Mouse (Mus musculus) B cell, adult 67 days (primary cell): ENCODE measurements around the gene Kpna1. TPM values are rescaled to one million over a fixed set of nuclear protein-coding genes. Genes with fewer than 3 reads are reported as not detected.

ENCODE experiments used
- total RNA-seq, 2 experiments: library from RNA; stranded (reverse); gene quantifications; 4 replicates each; pipeline ENCODE4 v1.2.4; 2023

Kpna1 gene
- 10 to 100 TPM; 84.8 to 97.9 TPM for total RNA-seq

GRCm38 (mm10) chr16:35978450-35978849, at the start of gene Kpna1:
Gene Kpna1 (plus strand): TSS chr16:35978750.

GRCm38 (mm10) chr16:35938211-35939151, 40.1 kb upstream of the Kpna1 start, which contains the start of the genes Parp9 and Dtx3l:
Gene Parp9 (plus strand): TSS chr16:35938470.
Gene Dtx3l (minus strand): TSS chr16:35939151.

DNA sequence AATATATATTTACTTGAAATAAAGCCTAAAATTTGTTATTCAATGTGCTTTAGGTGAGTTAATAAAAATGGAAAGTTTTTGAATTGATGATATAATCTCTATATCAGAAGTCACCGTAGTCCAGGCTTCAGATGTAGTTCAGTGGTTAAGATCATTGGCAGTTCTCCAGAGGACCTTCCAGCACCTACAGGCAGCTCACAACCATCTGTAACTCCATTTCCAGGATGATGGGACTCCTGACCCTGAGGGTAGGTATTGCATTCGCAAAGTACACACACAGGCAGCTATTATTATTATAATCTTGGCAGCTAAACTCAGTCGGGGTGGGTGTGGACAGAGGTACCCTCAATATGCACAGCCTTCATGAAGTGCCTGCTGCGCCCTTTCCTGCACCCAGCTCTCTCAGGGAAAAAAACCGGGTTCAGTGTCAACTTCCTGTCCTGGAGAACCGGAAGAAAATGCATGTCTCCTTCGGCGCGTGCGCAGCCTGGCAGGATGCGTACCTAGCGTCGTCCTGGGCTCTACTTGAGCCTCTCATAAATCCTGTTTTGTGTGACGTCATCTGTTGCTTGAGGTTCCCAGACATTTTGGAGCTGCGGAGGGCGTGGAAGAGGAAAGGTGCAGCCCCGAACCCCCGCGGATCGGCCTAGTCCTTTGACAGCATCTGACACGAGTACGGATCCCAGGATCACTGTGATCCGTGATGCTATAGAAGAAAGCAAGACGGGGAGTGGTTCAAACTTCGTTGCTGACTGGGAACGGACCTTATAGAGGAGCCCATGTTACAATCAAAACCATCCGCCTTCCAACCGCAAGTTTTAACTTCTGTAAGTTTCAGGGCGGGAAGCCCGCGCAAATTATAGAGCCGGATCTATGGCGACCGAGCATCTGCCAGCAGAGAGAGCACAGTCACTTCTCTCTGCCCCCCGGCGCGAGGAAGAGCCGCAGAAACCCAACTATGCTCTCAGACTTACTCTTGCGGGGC, 62.4 kb downstream of the Kpna1 start, which contains the start of gene Wdr5b:
Gene Wdr5b, plus strand, starts transcription at position 551 of the 985 bp plus-strand sequence.

GRCm38 (mm10) chr16:36071450-36072379, 93.2 kb downstream of the Kpna1 start, which contains the start of the genes Fam162a and Ccdc58:
Gene Fam162a (minus strand): TSS chr16:36071594.
Gene Ccdc58 (plus strand): TSS chr16:36071685.

Other genes starting within 250 kb of the Kpna1 start
- 10 to 100 TPM in 1 of 2 experiments, 1 to 10 TPM in 1; 9.1 to 11.7 TPM for gene Dirc2, start 209.4 kb upstream of the Kpna1 start, total RNA-seq
- gene Hspbap1, start 208.4 kb upstream of the Kpna1 start, total RNA-seq: 10 to 100 TPM; 11.2 to 12.7 TPM
- gene Parp14, start 107.2 kb upstream of the Kpna1 start, total RNA-seq: 10 to 100 TPM; 63.8 to 79.3 TPM
- 10 to 100 TPM; 56.2 to 60.0 TPM for gene Parp9, start 40.3 kb upstream of the Kpna1 start, total RNA-seq
- 10 to 100 TPM; 38.5 to 40.0 TPM for gene Dtx3l, start 39.6 kb upstream of the Kpna1 start, total RNA-seq
- gene Wdr5b, start 62.4 kb downstream of the Kpna1 start, total RNA-seq: 10 to 100 TPM; 16.3 to 20.7 TPM
- gene Fam162a, start 92.8 kb downstream of the Kpna1 start, total RNA-seq: 10 to 100 TPM; 29.2 to 44.5 TPM
- 10 to 100 TPM; 32.8 to 40.1 TPM for gene Ccdc58, start 92.9 kb downstream of the Kpna1 start, total RNA-seq
- not detected for gene Csta1, start 152.5 kb downstream of the Kpna1 start, total RNA-seq
- gene Stfa2l1, start 178.1 kb downstream of the Kpna1 start, total RNA-seq: not detected
- not detected for gene Gm5483, start 205.5 kb downstream of the Kpna1 start, total RNA-seq
- gene Gm5416, start 231.7 kb downstream of the Kpna1 start, total RNA-seq: not detected
- gene 2010005H15Rik, start 242.7 kb downstream of the Kpna1 start, total RNA-seq: not detected